Mouse (Mus musculus) liver, postnatal 0 days (tissue): ENCODE results near the gene Shroom1. TPM values are rescaled to one million over a fixed set of nuclear protein-coding genes. Genes with fewer than 3 reads are reported as not detected.

Experiments
- ATAC-seq: fragments of 200-750 bp; cut with Nextera tagmentation; 2 replicates; pipeline ENCODE4 v1.8.0; 2017; ENCODE audit warnings: mild to moderate bottlenecking, moderate library complexity
- DNase-seq: peaks from one replicate; pipeline ENCODE4 v3.0.0-alpha.2; 2016
- H3K27ac ChIP-seq: fragments of 300-500 bp; sonication (generic); 2 replicates; pipeline ENCODE4 v1.5.1; 2014; ENCODE audit warnings: antibody characterized with exemption, moderate library complexity, mild to moderate bottlenecking, low read depth
- H3K27me3 ChIP-seq: fragments of 300-500 bp; sonication (generic); 2 replicates; pipeline ENCODE4 v1.6.1; 2014; ENCODE audit warnings: low read length, control low read depth, mixed read lengths; ENCODE audit not compliant: insufficient read depth
- H3K36me3 ChIP-seq: fragments of 300-500 bp; sonication (generic); replicated peaks from 2 replicates; pipeline ENCODE4 v1.6.1; 2014; ENCODE audit warnings: mild to moderate bottlenecking, control low read depth, low read length, moderate library complexity, mixed read lengths; ENCODE audit not compliant: insufficient read depth
- H3K4me1 ChIP-seq: fragments of 300-500 bp; sonication (generic); 2 replicates; pipeline ENCODE4 v1.6.1; 2014; ENCODE audit warnings: antibody characterized with exemption, mild to moderate bottlenecking, control low read depth; ENCODE audit not compliant: insufficient read depth
- H3K4me2 ChIP-seq: fragments of 300-500 bp; sonication (generic); 2 replicates; pipeline ENCODE4 v1.6.1; 2014; ENCODE audit warnings: low read depth, mild to moderate bottlenecking, low read length, moderate library complexity, mixed read lengths
- H3K4me3 ChIP-seq: fragments of 300-500 bp; sonication (generic); 2 replicates; pipeline ENCODE4 v1.5.1; 2014; ENCODE audit warnings: low read depth, low read length
- H3K9ac ChIP-seq: fragments of 300-500 bp; sonication (generic); replicated peaks from 2 replicates; pipeline ENCODE4 v1.6.1; 2014; ENCODE audit warnings: mild to moderate bottlenecking, moderate library complexity
- H3K9me3 ChIP-seq: fragments of 300-500 bp; sonication (generic); 2 replicates; pipeline ENCODE4 v1.6.1; 2016; ENCODE audit warnings: mild to moderate bottlenecking, control low read depth, low read length, mixed read lengths
- CTCF ChIP-seq: sonication (generic); IDR thresholded peaks from 2 replicates; pipeline ENCODE4 v1.5.1; 2016; ENCODE audit warnings: antibody characterized with exemption, low read depth
- EP300 ChIP-seq: IDR thresholded peaks from 2 replicates; pipeline ENCODE4 v1.6.1; 2016; ENCODE audit warnings: antibody characterized with exemption, low read depth, mild to moderate bottlenecking
- WGBS: fragments of 180-500 bp; shearing (Covaris S2); extraction: QIAGEN DNeasy Blood & Tissue Kit; methylation state at CpG from one replicate; pipeline ENCODE4 v1.1.7; 2014; ENCODE audit not compliant: insufficient replicate concordance; 5-methylcytosine and 5-hydroxymethylcytosine counted together
- polyA plus RNA-seq: library from polyadenylated mRNA; unstranded; fragments of >200 nt; fragmentation: Nextera tagmentation; extraction: Ambion mirVana; gene quantifications from 2 replicates; pipeline ENCODE4 v1.2.1, GENCODE M21; 2015

The Shroom1 gene
- polyA plus RNA-seq, 1 experiment from 2014 or later: 5.5 TPM

- H3K36me3 ChIP-seq: no peaks in the 10 kb centered on the region
- no peak within 1 kb of the TSS for H3K4me3 ChIP-seq
- H3K9ac ChIP-seq: no peak within 1 kb of the TSS
Observed at GRCm38 (mm10) chr11:53469968-53470695, 13.1 kb downstream of the Shroom1 start, which contains the start of gene Gm9837. Gm9837 (minus strand) TSS chr11:53470479.

GRCm38 (mm10) chr11:53472709-53473108 lies 15.7 kb downstream of the Shroom1 start:
- DNase-seq (no peak), ATAC-seq (no peak)

More at GRCm38 (mm10) chr11:53469968-53470695, 13.1 kb downstream of the Shroom1 start, which contains the start of gene Gm9837:
- TF ChIP-seq CTCF (peak; percentile 98), EP300 (no peak)
- Histone ChIP-seq H3K9me3 (no peaks in the 10 kb centered on the region), H3K27me3 (peaks cover 31% of the 10 kb centered on the region), H3K27ac (no peak within 1 kb of the TSS), H3K4me2 (peak within 1 kb of the TSS; percentile 27; the same call in 1 of the 2 replicates), H3K4me1 (peaks cover 4% of the 10 kb centered on the region; the same call in 1 of the 2 replicates)
- ATAC-seq (peak; percentile 80), DNase-seq (peak; percentile 90)
- 7% methylated on average over 29 of the region's 29 CpGs for WGBS

GRCm38 (mm10) chr11:53475620-53476019 lies 18.6 kb downstream of the Shroom1 start:
- WGBS: 41% methylated on average over 8 of the region's 8 CpGs
- H3K36me3 ChIP-seq: no peaks in the 10 kb centered on the region; the same call in 1 of the 2 replicates
- H3K9ac ChIP-seq: no peak overlapping the region
- peaks cover 13% of the 10 kb centered on the region for H3K4me1 ChIP-seq
- no peak overlapping the region for H3K4me2 ChIP-seq
- no peak overlapping the region for H3K4me3 ChIP-seq
- TF ChIP-seq CTCF: no peak
- TF ChIP-seq EP300: no peak
- no peak overlapping the region for H3K27ac ChIP-seq
- DNase-seq (no peak), ATAC-seq (no peak)
- H3K9me3 ChIP-seq: no peaks in the 10 kb centered on the region
- H3K27me3 ChIP-seq: peaks cover 62% of the 10 kb centered on the region

More at GRCm38 (mm10) chr11:53472709-53473108, 15.7 kb downstream of the Shroom1 start:
- Histone ChIP-seq H3K4me1 (peaks cover 4% of the 10 kb centered on the region; the same call in 1 of the 2 replicates), H3K4me2 (no peak overlapping the region), H3K9ac (no peak overlapping the region), H3K27me3 (peaks cover 41% of the 10 kb centered on the region), H3K9me3 (no peaks in the 10 kb centered on the region), H3K4me3 (no peak overlapping the region), H3K36me3 (no peaks in the 10 kb centered on the region), H3K27ac (no peak overlapping the region)
- WGBS: 81% methylated on average over 3 of the region's 3 CpGs
- TF ChIP-seq CTCF (peak; percentile 48), EP300 (no peak)

DNA sequence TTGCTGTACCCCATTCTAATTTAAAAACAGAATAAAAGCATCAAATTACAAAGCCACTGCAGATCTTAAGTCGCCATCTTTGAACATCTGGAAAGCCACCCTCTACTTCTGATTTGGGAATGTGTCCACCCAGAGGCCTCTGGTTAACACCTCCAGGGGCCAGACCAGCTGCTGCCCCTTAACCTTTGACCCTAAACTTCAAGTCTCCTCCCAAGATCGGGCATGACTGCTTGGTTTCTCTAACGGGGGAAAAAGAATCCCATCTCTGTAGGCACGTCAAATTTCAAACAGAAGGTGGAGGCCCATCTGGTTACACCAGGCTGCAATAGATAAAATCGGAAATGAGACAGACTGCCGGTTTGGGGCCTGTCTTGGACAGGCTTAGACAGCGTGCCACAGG lies 20.8 kb downstream of the Shroom1 start:
- Histone ChIP-seq H3K9ac (no peak overlapping the region; the same call in 1 of the 2 replicates), H3K4me2 (peak overlapping the region; percentile 79), H3K27ac (no peak overlapping the region), H3K4me1 (peaks cover 18% of the 10 kb centered on the region), H3K36me3 (no peaks in the 10 kb centered on the region; the same call in 1 of the 2 replicates), H3K9me3 (no peaks in the 10 kb centered on the region), H3K4me3 (peak overlapping the region; percentile 69), H3K27me3 (peaks cover 60% of the 10 kb centered on the region)
- no peak for TF ChIP-seq CTCF
- no peak for TF ChIP-seq EP300
- ATAC-seq: no peak
- 43% methylated on average over 7 of the region's 7 CpGs for WGBS
- DNase-seq: no peak

GRCm38 (mm10) chr11:53478383-53479170 lies 21.6 kb downstream of the Shroom1 start:
- DNase-seq (peak; percentile 51), ATAC-seq (no peak)
- H3K4me1 ChIP-seq: peaks cover 18% of the 10 kb centered on the region
- peak overlapping the region; percentile 69 for H3K4me3 ChIP-seq
- peak overlapping the region; percentile 61 for H3K9ac ChIP-seq
- H3K9me3 ChIP-seq: no peaks in the 10 kb centered on the region
- TF ChIP-seq CTCF: no peak
- no peak for TF ChIP-seq EP300
- H3K36me3 ChIP-seq: no peaks in the 10 kb centered on the region; the same call in 1 of the 2 replicates
- peaks cover 60% of the 10 kb centered on the region for H3K27me3 ChIP-seq
- 7% methylated on average over 77 of the region's 79 CpGs for WGBS
- H3K4me2 ChIP-seq: peak overlapping the region; percentile 79
- H3K27ac ChIP-seq: no peak overlapping the region
